Mouse (Mus musculus) MEL (cell line): ENCODE measurements at regions not wholly inside any gene's neighbourhood (a gene's known extent, or its start where the extent isn't known, plus 50 kb on each side); places are given as distances from the start of the nearest gene placed in this dataset.

Experiments used
- DNase-seq: peaks from one replicate; pipeline ENCODE4 v3.0.0; 2011; ENCODE audit warnings: low read depth, low spot score
- H3K27ac ChIP-seq: 2 replicates; pipeline ENCODE4 v1.5.1; 2012; ENCODE audit warnings: low read depth, mild to moderate bottlenecking, control low read depth, low read length, moderate library complexity; ENCODE audit not compliant: control insufficient read depth
- H3K27me3 ChIP-seq, 2 experiments: fragments of 150-350 bp in 1 of 2; sonication (generic) in 1 of 2; 2 replicates each; pipeline ENCODE4 v1.6.1; 2012; ENCODE audit warnings: low read length in 2 of 2, mild to moderate bottlenecking in 2 of 2, improper control_type of control experiment in 1 of 2, moderate library complexity in 1 of 2; ENCODE audit not compliant: insufficient read depth in 2 of 2, control insufficient read depth in 1 of 2
- H3K36me3 ChIP-seq, 2 experiments: 2 replicates each; pipeline ENCODE4 v1.6.1; 2012 to 2014; ENCODE audit warnings: low read length in 2 of 2, improper control_type of control experiment in 1 of 2, inconsistent platforms in 1 of 2, mild to moderate bottlenecking in 1 of 2; ENCODE audit not compliant: insufficient read depth in 2 of 2, control insufficient read depth in 1 of 2
- H3K4me1 ChIP-seq, 2 experiments: fragments of 150-350 bp in 1 of 2; sonication (generic) in 1 of 2; 2 replicates each; pipeline ENCODE4 v1.6.1; 2012; ENCODE audit warnings: low read length in 2 of 2, improper control_type of control experiment in 1 of 2, mild to moderate bottlenecking in 1 of 2; ENCODE audit not compliant: insufficient read depth in 2 of 2, control insufficient read depth in 1 of 2
- H3K4me3 ChIP-seq, 2 experiments: fragments of 150-350 bp in 1 of 2; sonication (generic) in 1 of 2; 2 replicates each; pipeline ENCODE4 v1.5.1; 2012; ENCODE audit warnings: low read depth in 2 of 2, low read length in 2 of 2, mild to moderate bottlenecking in 2 of 2, moderate library complexity in 2 of 2, control low read depth in 1 of 2, improper control_type of control experiment in 1 of 2; ENCODE audit not compliant: control insufficient read depth in 1 of 2, insufficient read depth in 1 of 2
- H3K79me2 ChIP-seq: 2 replicates; pipeline ENCODE4 v1.6.1; 2012; ENCODE audit warnings: mild to moderate bottlenecking, low read length, moderate library complexity; ENCODE audit not compliant: control insufficient read depth, poor library complexity, insufficient read depth
- H3K9ac ChIP-seq: 2 replicates; pipeline ENCODE4 v1.6.1; 2012; ENCODE audit warnings: low read depth, mild to moderate bottlenecking, control low read depth, low read length, moderate library complexity; ENCODE audit not compliant: control insufficient read depth, poor library complexity, severe bottlenecking
- H3K9me3 ChIP-seq: fragments of 150-350 bp; sonication (generic); replicated peaks from 2 replicates; pipeline ENCODE4 v1.6.1; 2012; ENCODE audit warnings: mild to moderate bottlenecking, low read length, improper control_type of control experiment, moderate library complexity; ENCODE audit not compliant: insufficient read depth
- BHLHE40 ChIP-seq: IDR thresholded peaks from 2 replicates; pipeline ENCODE4 v1.6.1; 2012; ENCODE audit warnings: low read depth, mild to moderate bottlenecking, inconsistent platforms, low read length, improper control_type of control experiment, borderline replicate concordance
- CHD2 ChIP-seq: IDR thresholded peaks from 2 replicates; pipeline ENCODE4 v1.6.1; 2011; ENCODE audit warnings: low read length, improper control_type of control experiment
- CTCF ChIP-seq, 3 experiments: IDR thresholded peaks in 2 of 3; conservative IDR thresholded peaks in 1 of 3; 2 replicates each; pipeline ENCODE4 v1.5.1; 2011 to 2012; ENCODE audit warnings: low read length in 3 of 3, low read depth in 2 of 3, mild to moderate bottlenecking in 2 of 3, improper control_type of control experiment in 1 of 3, inconsistent platforms in 1 of 3, mixed read lengths in 1 of 3, moderate library complexity in 1 of 3; ENCODE audit not compliant: control insufficient read depth in 1 of 3, insufficient read depth in 1 of 3, poor library complexity in 1 of 3, severe bottlenecking in 1 of 3
- ELF1 ChIP-seq: IDR thresholded peaks from 2 replicates; pipeline ENCODE4 v1.6.1; 2014; ENCODE audit warnings: low read depth, mild to moderate bottlenecking, inconsistent platforms, low read length, improper control_type of control experiment, moderate library complexity
- EP300 ChIP-seq, 2 experiments: IDR thresholded peaks; 2 replicates each; pipeline ENCODE4 v1.6.1; 2011; ENCODE audit warnings: improper control_type of control experiment in 2 of 2, low read length in 2 of 2, low read depth in 1 of 2, mild to moderate bottlenecking in 1 of 2
- ETS1 ChIP-seq: IDR thresholded peaks from 2 replicates; pipeline ENCODE4 v1.6.1; 2012; ENCODE audit warnings: low read depth, mild to moderate bottlenecking, inconsistent platforms, low read length, improper control_type of control experiment, moderate library complexity
- GATA1 ChIP-seq: IDR thresholded peaks from 2 replicates; pipeline ENCODE4 v1.6.1; 2011; ENCODE audit warnings: low read depth, low read length, improper control_type of control experiment
- HCFC1 ChIP-seq: IDR thresholded peaks from 2 replicates; pipeline ENCODE4 v1.6.1; 2012; ENCODE audit warnings: low read depth, mild to moderate bottlenecking, inconsistent platforms, low read length, improper control_type of control experiment, moderate library complexity
- JUND ChIP-seq: IDR thresholded peaks from 2 replicates; pipeline ENCODE4 v1.6.1; 2011; ENCODE audit warnings: low read depth, mild to moderate bottlenecking, improper control_type of control experiment, low read length
- KAT2A ChIP-seq: conservative IDR thresholded peaks from 2 replicates; pipeline ENCODE4 v1.6.1; 2012; ENCODE audit warnings: low read depth, low read length, improper control_type of control experiment, inconsistent platforms
- MAFK ChIP-seq: IDR thresholded peaks from 2 replicates; pipeline ENCODE4 v1.6.1; 2011; ENCODE audit warnings: low read depth, mild to moderate bottlenecking, low read length, improper control_type of control experiment, borderline replicate concordance
- MAX ChIP-seq: IDR thresholded peaks from 2 replicates; pipeline ENCODE4 v1.6.1; 2011; ENCODE audit warnings: low read length, improper control_type of control experiment
- MAZ ChIP-seq: IDR thresholded peaks from 2 replicates; pipeline ENCODE4 v1.6.1; 2012; ENCODE audit warnings: low read depth, mild to moderate bottlenecking, inconsistent platforms, low read length, improper control_type of control experiment
- MEF2A ChIP-seq: IDR thresholded peaks from 2 replicates; pipeline ENCODE4 v1.6.1; 2014; ENCODE audit warnings: low read depth, mild to moderate bottlenecking, inconsistent platforms, low read length, improper control_type of control experiment; ENCODE audit not compliant: poor library complexity, insufficient replicate concordance, severe bottlenecking; ENCODE audit errors: extremely low read depth
- MXI1 ChIP-seq: IDR thresholded peaks from 2 replicates; pipeline ENCODE4 v1.6.1; 2011; ENCODE audit warnings: mild to moderate bottlenecking, low read depth, low read length, improper control_type of control experiment
- MYB ChIP-seq: IDR thresholded peaks from 2 replicates; pipeline ENCODE4 v1.6.1; 2011; ENCODE audit warnings: mild to moderate bottlenecking, low read depth, low read length, improper control_type of control experiment
- MYC ChIP-seq: IDR thresholded peaks from 2 replicates; pipeline ENCODE4 v1.6.1; 2011; ENCODE audit warnings: low read depth, mild to moderate bottlenecking, low read length, improper control_type of control experiment, moderate library complexity
- NELFE ChIP-seq: IDR thresholded peaks from 2 replicates; pipeline ENCODE4 v1.6.1; 2011; ENCODE audit warnings: low read depth, low read length, improper control_type of control experiment
- POLR2A ChIP-seq, 2 experiments: IDR thresholded peaks; 2 replicates each; pipeline ENCODE4 v1.6.1; 2011 to 2012; ENCODE audit warnings: low read length in 2 of 2, mild to moderate bottlenecking in 2 of 2, control low read depth in 1 of 2, improper control_type of control experiment in 1 of 2, low read depth in 1 of 2, moderate library complexity in 1 of 2; ENCODE audit not compliant: control insufficient read depth in 1 of 2, insufficient read depth in 1 of 2, poor library complexity in 1 of 2
- POLR2AphosphoS2 ChIP-seq: IDR thresholded peaks from 2 replicates; pipeline ENCODE4 v1.6.1; 2011; ENCODE audit warnings: low read length, improper control_type of control experiment
- POLR2AphosphoS5 ChIP-seq: IDR thresholded peaks from 2 replicates; pipeline ENCODE4 v1.6.1; 2012; ENCODE audit warnings: low read depth, borderline replicate concordance, mild to moderate bottlenecking, inconsistent platforms, low read length, moderate library complexity, mixed read lengths
- RCOR1 ChIP-seq: IDR thresholded peaks from 2 replicates; pipeline ENCODE4 v1.6.1; 2012; ENCODE audit warnings: low read depth, mild to moderate bottlenecking, inconsistent platforms, low read length, improper control_type of control experiment
- SIN3A ChIP-seq: IDR thresholded peaks from 2 replicates; pipeline ENCODE4 v1.6.1; 2012; ENCODE audit warnings: low read length, improper control_type of control experiment, inconsistent platforms
- TAL1 ChIP-seq: IDR thresholded peaks from 2 replicates; pipeline ENCODE4 v1.6.1; 2012; ENCODE audit warnings: mild to moderate bottlenecking, inconsistent platforms, low read length, moderate library complexity, mixed read lengths
- TCF12 ChIP-seq: IDR thresholded peaks from 2 replicates; pipeline ENCODE4 v1.6.1; 2014; ENCODE audit warnings: low read depth, mild to moderate bottlenecking, inconsistent platforms, low read length, improper control_type of control experiment, moderate library complexity
- USF1 ChIP-seq: IDR thresholded peaks from 2 replicates; pipeline ENCODE4 v1.6.1; 2014; ENCODE audit warnings: low read depth, mild to moderate bottlenecking, inconsistent platforms, low read length, improper control_type of control experiment, moderate library complexity
- USF2 ChIP-seq, 2 experiments: IDR thresholded peaks; 2 replicates each; pipeline ENCODE4 v1.6.1; 2011 to 2012; ENCODE audit warnings: improper control_type of control experiment in 2 of 2, low read length in 2 of 2, borderline replicate concordance in 1 of 2, inconsistent platforms in 1 of 2, low read depth in 1 of 2, mild to moderate bottlenecking in 1 of 2; ENCODE audit not compliant: insufficient read depth in 1 of 2
- ZC3H11A ChIP-seq: IDR thresholded peaks from 2 replicates; pipeline ENCODE4 v1.6.1; 2012; ENCODE audit warnings: low read depth, mild to moderate bottlenecking, inconsistent platforms, low read length, improper control_type of control experiment
- ZKSCAN1 ChIP-seq: IDR thresholded peaks from 2 replicates; pipeline ENCODE4 v1.6.1; 2012; ENCODE audit warnings: low read depth, mild to moderate bottlenecking, inconsistent platforms, low read length, improper control_type of control experiment, moderate library complexity

DNA sequence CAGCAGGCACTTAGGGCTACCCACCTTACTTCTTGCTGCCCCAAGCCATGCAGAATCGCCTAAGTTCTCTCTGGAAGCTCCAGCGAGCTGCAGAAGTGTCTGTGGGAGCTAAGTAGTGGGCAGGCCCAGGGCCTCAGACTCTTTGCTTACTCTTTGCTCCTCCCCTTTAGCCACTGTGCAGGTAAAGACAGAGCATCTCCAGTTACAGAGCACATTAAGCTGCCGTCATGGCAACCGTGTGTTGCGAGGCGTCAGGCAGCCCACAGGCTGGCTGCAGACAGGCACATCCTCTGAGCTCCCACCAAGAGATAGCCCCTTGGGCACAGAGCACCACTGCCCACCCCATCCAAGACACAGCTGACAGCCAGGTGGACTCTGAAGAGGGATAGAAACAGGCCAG, 85.1 kb upstream of the Nkx1-1 start:
- no peak for DNase-seq
- no peak for TF ChIP-seq JUND
- no peak for TF ChIP-seq POLR2AphosphoS2
- TF ChIP-seq ELF1: no peak
- no peak for TF ChIP-seq CHD2
- no peak for TF ChIP-seq POLR2AphosphoS5
- TF ChIP-seq MEF2A: no peak
- TF ChIP-seq MXI1: no peak
- TF ChIP-seq ZKSCAN1: no peak
- TF ChIP-seq MYB: no peak
- no peak for TF ChIP-seq MYC
- no peak for TF ChIP-seq MAX
- no peak for TF ChIP-seq USF2 (IDR thresholded peaks at IDR 0.05; ENCODE audit: borderline replicate concordance in 1 of 2, insufficient read depth in 1 of 2, low read depth in 1 of 2, low read length in 2 of 2)
- TF ChIP-seq SIN3A: no peak
- TF ChIP-seq KAT2A: no peak
- TF ChIP-seq BHLHE40: no peak
- TF ChIP-seq MAZ: no peak
- no peak for TF ChIP-seq RCOR1
- TF ChIP-seq USF1: no peak
- TF ChIP-seq ETS1: no peak
- Histone ChIP-seq H3K9ac (no peak overlapping the region), H3K27me3 (peaks cover 3 to 10% of the 10 kb centered on the region in 2 experiments; a peak in 3 of 4 replicates), H3K36me3 (no peaks in the 10 kb centered on the region), H3K27ac (no peak overlapping the region), H3K4me3 (no peak overlapping the region), H3K9me3 (no peaks in the 10 kb centered on the region), H3K4me1 (no peaks in the 10 kb centered on the region), H3K79me2 (no peaks in the 10 kb centered on the region)

DNA sequence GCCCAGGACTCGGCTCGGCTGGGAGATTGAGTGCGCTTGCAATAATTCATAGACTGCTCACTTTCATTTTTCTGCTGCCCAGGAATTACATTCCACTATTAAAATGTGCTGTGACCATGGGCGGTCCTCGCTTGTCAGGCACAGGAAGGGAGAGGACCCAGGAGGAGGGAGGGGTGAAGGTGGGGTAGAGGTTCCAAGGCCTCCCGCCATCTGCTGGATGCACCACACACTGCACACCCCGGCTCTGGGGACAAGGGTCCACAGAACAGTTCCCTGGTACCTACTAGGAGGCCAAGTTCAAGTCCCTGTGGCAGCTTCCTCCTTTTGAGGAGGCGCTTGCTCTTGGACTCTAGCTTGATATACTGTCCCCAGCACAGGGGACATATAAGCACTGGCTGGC, 83.8 kb upstream of the Nkx1-1 start:
- peaks cover 3 to 10% of the 10 kb centered on the region in 2 experiments; a peak in 3 of 4 replicates for H3K27me3 ChIP-seq
- H3K9me3 ChIP-seq: no peaks in the 10 kb centered on the region
- no peak for TF ChIP-seq TCF12
- no peak for TF ChIP-seq GATA1
- TF ChIP-seq HCFC1: no peak
- no peak for TF ChIP-seq POLR2AphosphoS5
- no peak; a peak in 1 of 6 replicates for TF ChIP-seq CTCF (IDR thresholded peaks at IDR 0.05 in 2 of 3, conservative IDR thresholded peaks at IDR 0.05 in 1 of 3; ENCODE audit: control insufficient read depth in 1 of 3, insufficient read depth in 1 of 3, low read depth in 2 of 3, low read length in 3 of 3, poor library complexity in 1 of 3, severe bottlenecking in 1 of 3)
- no peak for TF ChIP-seq EP300 (IDR thresholded peaks at IDR 0.05; ENCODE audit: low read depth in 1 of 2, low read length in 2 of 2)
- no peak for TF ChIP-seq MEF2A
- TF ChIP-seq NELFE: no peak
- no peak for TF ChIP-seq POLR2AphosphoS2
- TF ChIP-seq POLR2A (IDR thresholded peaks at IDR 0.05; ENCODE audit: control insufficient read depth in 1 of 2, insufficient read depth in 1 of 2, low read depth in 1 of 2, low read length in 2 of 2, poor library complexity in 1 of 2): no peak
- TF ChIP-seq MAFK: no peak
- no peak for TF ChIP-seq ZC3H11A
- TF ChIP-seq TAL1: no peak
- TF ChIP-seq, all 39 proteins: peak for 0
- no peak overlapping the region for H3K9ac ChIP-seq
- DNase-seq: no peak
- no peaks in the 10 kb centered on the region for H3K79me2 ChIP-seq
- no peaks in the 10 kb centered on the region for H3K4me1 ChIP-seq
- H3K27ac ChIP-seq: no peak overlapping the region
- no peak overlapping the region for H3K4me3 ChIP-seq
- no peaks in the 10 kb centered on the region for H3K36me3 ChIP-seq
